Mouse (Mus musculus): ENCODE measurements around the gene Capza1. TPM values are rescaled to one million over a fixed set of nuclear protein-coding genes. Genes with fewer than 3 reads are reported as not detected.

Gene Capza1
- polyA plus RNA-seq, 2 experiments = 88.6 to 198 TPM

DNA sequence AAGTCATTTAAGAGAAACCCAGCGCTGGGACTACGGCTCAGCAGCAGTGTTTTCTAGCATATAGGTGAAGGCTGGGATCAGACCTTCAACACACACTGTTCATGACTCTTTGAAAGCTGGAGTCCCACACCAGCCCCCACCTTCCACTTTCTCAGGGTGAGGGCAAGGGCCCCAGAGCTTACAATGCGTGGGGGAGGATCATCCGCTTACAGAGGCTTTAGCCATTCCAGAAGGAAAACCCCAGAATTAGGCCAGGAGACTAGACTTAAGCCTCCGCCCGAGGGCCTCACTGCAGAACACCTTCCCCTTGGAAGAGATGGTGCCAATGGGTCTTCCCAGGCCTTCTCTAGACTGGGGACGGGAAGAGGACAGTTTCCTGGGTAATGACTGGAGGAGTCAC, 91.0 kb downstream of the Capza1 start:
- DNase-seq (ENCODE audit: low spot score) (no peak), ATAC-seq (ENCODE audit: low FRiP score, low read depth) (no peak)
- Histone ChIP-seq H3K4me1 (ENCODE audit: control insufficient read depth, insufficient read depth, low read length) (peaks cover 21% of the 10 kb centered on the region), H3K4me2 (replicated peaks; ENCODE audit: low read depth, low read length, severe bottlenecking) (no peak overlapping the region), H3K4me3 (replicated peaks; ENCODE audit: low read length) (no peak overlapping the region), H3K9me3 (ENCODE audit: control insufficient read depth, low read length) (no peaks in the 10 kb centered on the region), H3K27me3 (ENCODE audit: control insufficient read depth, insufficient read depth, low read length) (peaks cover 15% of the 10 kb centered on the region), H3K9ac (ENCODE audit: low read depth, low read length, severe bottlenecking) (no peak overlapping the region), H3K27ac (replicated peaks; ENCODE audit: low read depth, low read length) (no peak overlapping the region), H3K36me3 (ENCODE audit: control insufficient read depth, insufficient read depth, low read length) (no peaks in the 10 kb centered on the region)
- WGBS = 66% methylated on average over 7 of the region's 7 CpGs
- no peak for TF ChIP-seq POLR2A (IDR thresholded peaks at IDR 0.05; ENCODE audit: borderline replicate concordance, extremely low read depth, insufficient read depth, insufficient read length)

Other genes with a start within 250 kb of the Capza1 start
- gene Slc16a1, start 225.8 kb downstream of the Capza1 start, polyA plus RNA-seq (2012; rRNA removed) = 22.3 and 23.3 TPM in 2 replicates
- 45.1 and 46.6 TPM in 2 replicates for gene Slc16a1, start 225.8 kb downstream of the Capza1 start, polyA plus RNA-seq (2014; fragmentation: Nextera tagmentation; extraction: Ambion mirVana)
- gene Ppm1j, start 83.4 kb downstream of the Capza1 start, polyA plus RNA-seq (2012; rRNA removed) = 6.5 and 6.6 TPM in 2 replicates
- 4.1 and 4.4 TPM in 2 replicates for gene Ppm1j, start 83.4 kb downstream of the Capza1 start, polyA plus RNA-seq (2014; fragmentation: Nextera tagmentation; extraction: Ambion mirVana)
- 0.92 and 0.93 TPM in 2 replicates for gene Fam19a3, start 82.7 kb downstream of the Capza1 start, polyA plus RNA-seq (2012; rRNA removed)
- 0.26 and 0.36 TPM in 2 replicates for gene Fam19a3, start 82.7 kb downstream of the Capza1 start, polyA plus RNA-seq (2014; fragmentation: Nextera tagmentation; extraction: Ambion mirVana)
- 158 and 161 TPM in 2 replicates for gene Rhoc, start 76.1 kb downstream of the Capza1 start, polyA plus RNA-seq (2012; rRNA removed)
- gene Rhoc, start 76.1 kb downstream of the Capza1 start, polyA plus RNA-seq (2014; fragmentation: Nextera tagmentation; extraction: Ambion mirVana) = 192 and 199 TPM in 2 replicates
- gene Mov10, start 45.9 kb downstream of the Capza1 start, polyA plus RNA-seq (2012; rRNA removed) = 32.7 and 41.4 TPM in 2 replicates
- 41.6 and 43.4 TPM in 2 replicates for gene Mov10, start 45.9 kb downstream of the Capza1 start, polyA plus RNA-seq (2014; fragmentation: Nextera tagmentation; extraction: Ambion mirVana)
- 18.1 and 18.4 TPM in 2 replicates for gene St7l, start 500 bp downstream of the Capza1 start, polyA plus RNA-seq (2012; rRNA removed)
- gene St7l, start 500 bp downstream of the Capza1 start, polyA plus RNA-seq (2014; fragmentation: Nextera tagmentation; extraction: Ambion mirVana) = 36.7 and 40.4 TPM in 2 replicates
- gene Wnt2b, start 97.4 kb upstream of the Capza1 start, polyA plus RNA-seq (2012; rRNA removed) = 3.1 and 3.6 TPM in 2 replicates
- gene Wnt2b, start 97.4 kb upstream of the Capza1 start, polyA plus RNA-seq (2014; fragmentation: Nextera tagmentation; extraction: Ambion mirVana) = 1.4 and 1.5 TPM in 2 replicates
- gene Cttnbp2nl, start 188.6 kb upstream of the Capza1 start, polyA plus RNA-seq (2012; rRNA removed) = 11.2 and 12.0 TPM in 2 replicates
- gene Cttnbp2nl, start 188.6 kb upstream of the Capza1 start, polyA plus RNA-seq (2014; fragmentation: Nextera tagmentation; extraction: Ambion mirVana) = 29.5 and 39.1 TPM in 2 replicates
- not detected in 2 replicates for gene 4930564D02Rik, start 202.3 kb upstream of the Capza1 start, polyA plus RNA-seq (2012; rRNA removed)
- not detected in 2 replicates for gene 4930564D02Rik, start 202.3 kb upstream of the Capza1 start, polyA plus RNA-seq (2014; fragmentation: Nextera tagmentation; extraction: Ambion mirVana)